10 mouse cellular contexts compared by ENCODE assay signal in the genomic region with DNA sequence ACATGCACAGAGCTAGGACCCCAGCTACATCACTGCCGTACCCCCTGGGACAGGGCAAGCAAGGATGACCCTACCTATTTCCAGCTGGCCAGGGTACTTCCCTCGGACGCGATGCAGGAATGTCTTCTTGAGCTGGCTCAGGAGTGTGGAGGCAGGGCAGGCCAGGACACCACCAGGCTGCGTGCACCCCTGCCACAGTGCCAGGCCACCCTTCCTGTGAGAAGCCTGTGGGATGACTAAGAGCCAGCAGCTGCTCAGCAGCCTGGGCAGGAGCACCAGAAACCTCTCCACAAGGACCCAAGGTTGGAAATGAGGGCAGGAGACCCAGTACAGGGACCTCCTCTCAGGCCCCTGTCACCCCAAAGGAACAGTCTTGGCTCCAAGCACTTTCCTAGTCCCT.
"Had no signal": no experiment of that assay in that cellular context is flagged by ENCODE, and none has a peak within 500 bp of the region (broad histone marks: within the 10 kb centered on the region; RNA-seq: fewer than 3 reads in every experiment).

No protein-coding gene starts in this region.

- H3K9me3 ChIP-seq: limb, embryonic 12.5 days; liver, embryonic 13.5 days; neural tube, embryonic 13.5 days had no signal

- DNase-seq: liver; liver, embryonic 13.5 days; liver, postnatal 0 days; retina, postnatal 1 day; right cerebral cortex, postnatal 4 days; spleen, adult 18-20 months; thymus, adult 18-20 months; thymus, postnatal 14 days had no signal

- H3K27me3 ChIP-seq: liver, embryonic 13.5 days had no signal

- H3K4me3 ChIP-seq: limb, embryonic 12.5 days; liver, embryonic 13.5 days; neural tube, embryonic 13.5 days had no signal

- H3K27ac ChIP-seq: limb, embryonic 12.5 days; liver, embryonic 13.5 days; neural tube, embryonic 13.5 days had no signal

- H3K9ac ChIP-seq: liver, embryonic 13.5 days; liver, postnatal 0 days; neural tube, embryonic 13.5 days had no signal

- H3K4me2 ChIP-seq: limb, embryonic 12.5 days; liver, embryonic 13.5 days; neural tube, embryonic 13.5 days had no signal

- ATAC-seq: liver, postnatal 0 days had no signal
